Mouse (Mus musculus) kidney, postnatal 0 days (tissue): Measurements from ENCODE around the gene Ubxn4. TPM values are rescaled to one million over a fixed set of nuclear protein-coding genes. Genes with fewer than 3 reads are reported as not detected.

ENCODE experiments used
- ATAC-seq: fragments of 200-750 bp; cut with Nextera tagmentation; replicated peaks from 2 replicates; pipeline ENCODE4 v1.8.0; 2017; ENCODE audit warnings: low read depth, moderate number of reproducible peaks, moderate TSS enrichment, moderate library complexity; ENCODE audit not compliant: low FRiP score
- DNase-seq: peaks from one replicate; pipeline ENCODE4 v3.0.0-alpha.2; 2016; ENCODE audit warnings: low spot score
- H3K27ac ChIP-seq: fragments of 300-500 bp; sonication (generic); 2 replicates; pipeline ENCODE4 v1.5.1; 2014; ENCODE audit warnings: mild to moderate bottlenecking
- H3K27me3 ChIP-seq: fragments of 300-500 bp; sonication (generic); 2 replicates; pipeline ENCODE4 v1.6.1; 2014; ENCODE audit warnings: low read length, mixed read lengths; ENCODE audit not compliant: insufficient read depth
- H3K36me3 ChIP-seq: fragments of 300-500 bp; sonication (generic); 2 replicates; pipeline ENCODE4 v1.6.1; 2014; ENCODE audit warnings: low read length, mixed read lengths; ENCODE audit not compliant: insufficient read depth
- H3K4me1 ChIP-seq: fragments of 300-500 bp; sonication (generic); replicated peaks from 2 replicates; pipeline ENCODE4 v1.6.1; 2014; ENCODE audit warnings: antibody characterized with exemption, low read length, mixed read lengths; ENCODE audit not compliant: insufficient read depth
- H3K4me2 ChIP-seq: fragments of 300-500 bp; sonication (generic); 2 replicates; pipeline ENCODE4 v1.6.1; 2014; ENCODE audit warnings: mild to moderate bottlenecking, low read length, moderate library complexity, mixed read lengths
- H3K4me3 ChIP-seq: fragments of 300-500 bp; sonication (generic); replicated peaks from 2 replicates; pipeline ENCODE4 v1.5.1; 2014; ENCODE audit warnings: low read depth, low read length
- H3K9ac ChIP-seq: fragments of 300-500 bp; sonication (generic); 2 replicates; pipeline ENCODE4 v1.6.1; 2014; ENCODE audit warnings: low read depth, low read length
- H3K9me3 ChIP-seq: fragments of 300-500 bp; sonication (generic); replicated peaks from 2 replicates; pipeline ENCODE4 v1.6.1; 2016; ENCODE audit warnings: low read length, inconsistent platforms, mixed read lengths
- CTCF ChIP-seq: IDR thresholded peaks from 2 replicates; pipeline ENCODE4 v1.5.1; 2016; ENCODE audit warnings: antibody characterized with exemption, low read depth, mild to moderate bottlenecking, moderate library complexity
- WGBS: fragments of 180-500 bp; shearing (Covaris S2); extraction: QIAGEN DNeasy Blood & Tissue Kit; methylation state at CpG from one replicate; pipeline ENCODE4 v1.1.7; 2014; 5-methylcytosine and 5-hydroxymethylcytosine counted together
- polyA plus RNA-seq: library from polyadenylated mRNA; unstranded; fragments of >200 nt; fragmentation: Nextera tagmentation; extraction: Ambion mirVana; gene quantifications from 2 replicates; pipeline ENCODE4 v1.2.1, GENCODE M21; 2015

Gene Ubxn4
- polyA plus RNA-seq, 1 experiment from 2014 or later = 78.4 TPM

DNA sequence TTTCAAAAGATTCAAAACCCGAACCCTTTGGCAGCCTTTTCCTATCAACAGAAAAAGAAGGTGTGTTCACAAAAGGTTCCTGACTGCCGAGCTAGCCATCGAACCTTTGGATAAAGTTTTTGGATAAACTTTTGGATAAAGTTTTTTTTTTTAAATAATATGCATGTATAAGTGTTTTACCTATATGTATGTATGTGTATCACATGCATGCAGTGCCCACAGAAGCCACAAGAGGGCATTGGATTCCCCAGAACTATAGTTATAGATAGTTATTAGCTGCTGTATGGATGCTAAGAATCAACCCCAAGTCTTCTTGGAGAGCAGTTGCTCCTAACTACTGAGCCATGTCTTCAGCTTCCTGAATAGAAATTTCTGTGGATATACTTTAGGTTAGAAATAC is 38.0 kb downstream of the Ubxn4 start:
- peaks cover 16% of the 10 kb centered on the region; the same call in 1 of the 2 replicates for H3K36me3 ChIP-seq
- no peak for TF ChIP-seq CTCF
- no peak overlapping the region for H3K27ac ChIP-seq
- DNase-seq (no peak), ATAC-seq (no peak)
- no peaks in the 10 kb centered on the region for H3K27me3 ChIP-seq
- no peaks in the 10 kb centered on the region for H3K9me3 ChIP-seq
- H3K4me3 ChIP-seq = no peak overlapping the region
- H3K9ac ChIP-seq = no peak overlapping the region
- H3K4me2 ChIP-seq = no peak overlapping the region
- WGBS = 96% methylated on average over 3 of the region's 3 CpGs
- H3K4me1 ChIP-seq = no peaks in the 10 kb centered on the region

DNA sequence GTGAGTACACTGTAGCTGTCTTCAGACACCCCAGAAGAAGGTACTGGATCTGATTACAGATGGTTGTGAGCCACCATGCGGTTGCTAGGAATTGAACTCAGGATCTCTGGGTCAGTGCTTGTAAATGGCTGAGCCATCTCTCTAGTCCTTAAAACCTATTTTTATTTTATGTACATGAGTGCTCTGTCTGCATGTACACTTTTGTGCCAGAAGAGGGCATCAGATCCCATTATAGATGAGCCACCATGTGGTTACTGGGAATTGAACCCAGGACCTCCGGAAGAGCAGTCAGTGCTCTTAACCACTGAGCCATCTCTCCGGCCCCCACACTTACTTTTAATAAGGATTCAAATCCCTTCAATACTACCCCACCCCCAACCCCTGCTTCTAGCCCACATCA is 39.2 kb downstream of the Ubxn4 start:
- H3K27ac ChIP-seq = no peak overlapping the region
- H3K9ac ChIP-seq = no peak overlapping the region
- no peak for ATAC-seq
- no peaks in the 10 kb centered on the region for H3K9me3 ChIP-seq
- H3K4me1 ChIP-seq = no peaks in the 10 kb centered on the region
- H3K4me3 ChIP-seq = no peak overlapping the region
- H3K4me2 ChIP-seq = no peak overlapping the region
- peaks cover 6% of the 10 kb centered on the region; the same call in 1 of the 2 replicates for H3K36me3 ChIP-seq
- 96% methylated on average over 3 of the region's 3 CpGs for WGBS
- H3K27me3 ChIP-seq = no peaks in the 10 kb centered on the region
- TF ChIP-seq CTCF = 0 out of 2 replicates have a peak, but pooled peaks have one; percentile 9
- DNase-seq = no peak

DNA sequence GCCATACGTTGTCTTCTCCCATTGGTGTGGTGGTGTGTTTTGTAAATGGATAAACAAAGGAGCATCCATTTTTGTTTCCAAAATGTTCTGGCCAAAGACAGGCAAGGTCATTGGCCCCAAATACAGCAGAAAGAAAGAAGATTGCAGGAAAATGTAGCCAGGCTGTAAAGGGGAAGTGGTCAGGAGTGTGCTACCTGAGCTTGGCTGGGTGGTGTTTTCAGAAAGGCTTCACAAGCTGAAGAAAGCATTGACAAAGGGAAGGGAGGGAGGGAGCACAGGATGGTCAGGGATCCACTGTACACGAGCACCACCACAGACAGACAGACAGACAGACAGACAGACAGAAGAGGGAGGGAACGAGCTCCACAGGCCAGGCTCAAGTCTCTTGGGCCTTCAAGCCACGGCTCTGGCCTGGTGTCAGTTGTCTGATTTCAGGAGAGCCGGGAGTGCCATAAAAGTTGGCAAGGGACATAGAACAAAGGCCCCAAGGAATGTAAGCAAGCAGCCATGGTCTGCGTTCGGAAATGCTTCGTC is 40.5 kb downstream of the Ubxn4 start:
- Histone ChIP-seq H3K4me3 (no peak overlapping the region), H3K9ac (no peak overlapping the region), H3K4me2 (no peak overlapping the region), H3K27me3 (no peaks in the 10 kb centered on the region), H3K36me3 (peaks cover 4% of the 10 kb centered on the region; the same call in 1 of the 2 replicates), H3K9me3 (no peaks in the 10 kb centered on the region), H3K4me1 (no peaks in the 10 kb centered on the region), H3K27ac (no peak overlapping the region)
- TF ChIP-seq CTCF = no peak
- WGBS = 80% methylated on average over 8 of the region's 8 CpGs
- ATAC-seq = no peak
- DNase-seq = no peak

DNA sequence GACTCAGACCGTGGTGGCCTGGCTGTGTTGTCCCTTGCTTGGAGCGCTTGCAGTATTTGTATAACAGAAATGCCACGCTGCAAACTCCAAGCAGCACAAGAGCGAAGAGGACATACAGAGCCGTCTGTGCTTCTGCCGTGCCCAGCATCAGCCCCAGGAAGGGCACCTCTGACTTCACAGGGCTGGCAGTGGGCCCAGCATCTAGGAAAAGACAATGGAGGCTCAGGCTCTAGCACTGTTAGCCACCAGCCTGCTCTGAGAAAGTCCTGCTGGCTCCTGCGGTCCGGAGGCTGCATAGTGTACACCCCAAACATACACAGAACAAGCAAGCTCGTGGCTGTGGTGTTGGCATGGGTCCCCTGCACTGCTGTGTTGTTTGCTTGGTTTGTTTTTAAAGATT is 41.4 kb downstream of the Ubxn4 start:
- WGBS = 90% methylated on average over 9 of the region's 9 CpGs
- Histone ChIP-seq H3K36me3 (no peaks in the 10 kb centered on the region), H3K4me1 (no peaks in the 10 kb centered on the region), H3K27me3 (no peaks in the 10 kb centered on the region), H3K4me3 (no peak overlapping the region), H3K27ac (no peak overlapping the region), H3K4me2 (no peak overlapping the region), H3K9me3 (no peaks in the 10 kb centered on the region), H3K9ac (no peak overlapping the region)
- DNase-seq (no peak), ATAC-seq (no peak)
- no peak for TF ChIP-seq CTCF

DNA sequence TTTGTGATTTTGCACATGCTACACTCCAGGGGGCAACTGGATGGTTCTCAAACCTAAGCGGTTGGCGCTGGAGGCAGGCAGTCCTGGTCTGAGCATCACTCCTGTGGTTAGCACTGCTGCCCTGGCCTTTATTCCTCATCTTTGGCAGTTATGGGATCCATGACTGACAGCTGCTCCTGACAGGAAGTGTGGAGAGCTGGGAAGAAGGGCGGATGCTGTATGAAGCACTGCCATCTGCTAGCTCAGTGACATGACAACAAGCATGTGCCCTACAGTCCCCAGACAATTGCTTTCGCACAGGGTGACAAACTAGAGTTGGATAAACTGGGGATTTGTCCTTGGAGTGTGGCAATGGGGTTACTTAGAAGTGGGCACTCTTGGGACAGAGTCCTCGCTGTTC is 46.5 kb downstream of the Ubxn4 start:
- H3K27ac ChIP-seq = no peak overlapping the region
- H3K27me3 ChIP-seq = no peaks in the 10 kb centered on the region
- ATAC-seq (no peak), DNase-seq (no peak)
- 93% methylated on average over 5 of the region's 5 CpGs for WGBS
- no peak overlapping the region for H3K4me2 ChIP-seq
- TF ChIP-seq CTCF = no peak
- no peaks in the 10 kb centered on the region for H3K4me1 ChIP-seq
- H3K36me3 ChIP-seq = no peaks in the 10 kb centered on the region
- H3K9ac ChIP-seq = no peak overlapping the region
- no peaks in the 10 kb centered on the region for H3K9me3 ChIP-seq
- no peak overlapping the region for H3K4me3 ChIP-seq

DNA sequence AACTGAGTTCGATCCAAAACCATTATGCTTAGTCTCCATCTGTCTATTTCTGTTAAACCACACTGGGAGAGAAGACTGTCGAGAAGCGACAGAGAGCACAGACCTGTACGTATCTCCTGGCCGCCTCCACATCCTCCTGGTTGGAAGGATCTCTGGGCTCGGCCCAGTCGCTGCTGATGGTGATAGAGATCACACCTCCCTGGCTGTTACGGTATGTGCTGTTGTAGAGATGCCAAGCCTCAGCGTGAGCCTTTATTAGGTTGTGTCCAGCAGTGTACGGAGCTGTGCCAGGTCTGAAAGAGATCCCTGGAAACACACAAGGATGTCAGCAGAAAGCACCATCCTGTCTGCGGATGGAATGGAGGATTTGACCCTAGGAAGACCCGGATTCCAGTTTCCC is 49.8 kb downstream of the Ubxn4 start:
- Histone ChIP-seq H3K4me1 (no peaks in the 10 kb centered on the region), H3K4me3 (no peak overlapping the region), H3K9ac (no peak overlapping the region), H3K27me3 (no peaks in the 10 kb centered on the region), H3K9me3 (no peaks in the 10 kb centered on the region), H3K27ac (no peak overlapping the region), H3K4me2 (no peak overlapping the region), H3K36me3 (no peaks in the 10 kb centered on the region)
- no peak for TF ChIP-seq CTCF
- WGBS = 79% methylated on average over 12 of the region's 12 CpGs
- no peak for DNase-seq
- ATAC-seq = no peak

DNA sequence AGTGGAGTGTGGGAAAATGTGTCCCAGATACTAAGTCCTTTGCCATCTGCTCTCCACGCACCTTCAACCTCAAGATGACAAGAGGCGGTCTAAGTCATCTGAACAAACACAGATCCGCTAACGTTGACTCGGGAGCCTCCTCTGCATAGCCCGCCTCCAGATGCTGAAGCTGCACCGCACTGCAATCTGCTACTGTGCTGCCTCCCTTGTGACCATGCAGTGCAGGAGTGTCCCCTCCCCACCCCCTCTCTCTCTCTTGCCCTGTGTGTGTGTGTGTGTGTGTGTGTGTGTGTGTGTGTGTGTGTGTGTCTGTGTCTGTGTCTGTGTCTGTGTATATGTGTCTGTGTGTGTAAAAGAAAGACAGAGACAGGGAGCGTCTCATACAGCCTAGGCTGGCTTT is 51.5 kb downstream of the Ubxn4 start:
- H3K27ac ChIP-seq = no peak overlapping the region
- no peak for TF ChIP-seq CTCF
- no peaks in the 10 kb centered on the region for H3K9me3 ChIP-seq
- no peak overlapping the region for H3K4me3 ChIP-seq
- DNase-seq = no peak
- 0 out of 2 replicates have a peak, but pooled peaks have one; percentile 49 for ATAC-seq
- WGBS = 44% methylated on average over 8 of the region's 8 CpGs
- H3K9ac ChIP-seq = no peak overlapping the region
- H3K4me2 ChIP-seq = no peak overlapping the region
- H3K36me3 ChIP-seq = no peaks in the 10 kb centered on the region
- no peaks in the 10 kb centered on the region for H3K27me3 ChIP-seq
- H3K4me1 ChIP-seq = no peaks in the 10 kb centered on the region
